Mouse (Mus musculus) kidney, postnatal 4 days (tissue): ENCODE results near the gene Lrrc4c.

Experiments
- DNase-seq, 2 experiments: peaks; one replicate each; pipeline ENCODE4 v3.0.0; 2021; ENCODE audit warnings: mixed read lengths in 2 of 2

Lrrc4c gene

DNA sequence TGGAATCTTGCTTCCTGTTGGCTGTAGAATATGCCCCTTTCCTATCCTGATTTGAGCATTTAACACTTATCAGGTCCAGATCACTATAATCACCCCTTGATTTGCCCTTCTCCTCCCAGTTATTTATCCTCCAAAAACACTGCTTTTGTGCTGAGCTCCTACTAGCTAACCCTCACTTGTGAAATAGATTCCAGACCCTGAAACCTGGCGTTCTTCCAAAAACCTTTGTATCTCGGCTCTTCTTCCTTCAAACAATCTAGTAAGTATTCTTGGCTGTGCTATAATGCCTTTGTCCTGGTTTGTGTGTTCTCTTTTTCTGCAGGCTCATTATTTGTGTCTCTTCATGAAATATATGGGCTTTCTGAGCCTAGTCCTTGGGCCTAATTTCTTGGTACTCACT, 1167.6 kb downstream of the Lrrc4c start:
- no peak for DNase-seq

DNA sequence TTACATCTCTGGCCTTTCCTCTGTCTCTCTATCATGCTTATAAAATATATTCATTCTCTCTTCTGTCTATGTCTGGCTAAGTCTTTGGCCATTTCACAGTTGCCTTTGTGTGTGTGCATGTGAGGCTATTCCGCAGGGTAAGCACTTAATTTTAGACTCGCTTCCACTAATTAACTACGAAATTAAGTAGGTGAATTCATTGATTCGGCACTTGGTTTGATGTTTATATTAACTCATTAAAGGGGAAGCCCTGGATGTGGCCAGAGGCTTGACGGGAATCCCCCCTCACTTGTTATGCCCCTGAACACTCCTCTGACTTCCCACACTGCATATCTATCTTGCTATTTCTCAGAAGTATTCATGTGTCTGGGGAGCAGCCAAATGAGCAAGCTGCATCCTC, 1169.6 kb downstream of the Lrrc4c start:
- DNase-seq: no peak

DNA sequence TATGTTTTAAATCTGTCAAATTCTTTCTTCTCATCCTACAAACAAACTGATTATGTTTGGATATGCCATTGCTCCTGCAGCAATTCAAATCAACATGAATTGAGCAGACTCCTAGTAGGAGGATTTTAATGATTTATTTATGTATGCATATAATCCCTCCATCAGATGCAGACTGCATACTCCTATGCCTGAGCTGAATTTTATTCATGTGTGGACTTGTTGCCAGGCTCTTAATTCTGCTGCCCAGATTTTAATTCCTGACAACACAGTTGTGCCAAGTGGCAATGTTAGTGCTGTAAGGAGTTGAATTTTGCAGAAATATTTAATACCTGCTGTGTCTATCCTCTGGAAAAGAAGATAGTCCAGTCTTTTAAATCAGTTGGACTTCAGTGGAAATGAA, 1179.1 kb downstream of the Lrrc4c start:
- no peak for DNase-seq

DNA sequence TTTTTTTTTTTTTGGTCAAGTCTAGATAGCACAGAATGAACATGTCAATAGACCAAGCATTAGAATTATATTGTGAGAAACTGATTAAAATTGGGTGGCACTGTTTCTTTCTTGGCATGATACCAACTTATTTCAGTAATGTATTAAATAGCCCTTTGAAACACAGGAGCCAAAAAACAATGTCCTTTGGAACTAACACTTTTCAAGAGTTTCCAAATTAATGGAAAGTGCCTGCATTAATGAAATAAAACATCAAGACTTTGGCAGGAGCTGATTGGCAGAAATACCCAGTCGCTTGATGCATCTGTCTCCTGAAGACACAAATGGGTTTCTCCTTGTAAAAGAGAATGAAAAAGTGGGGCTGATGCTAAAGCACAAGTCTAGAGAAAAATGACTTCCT, 1184.5 kb downstream of the Lrrc4c start:
- no peak for DNase-seq

DNA sequence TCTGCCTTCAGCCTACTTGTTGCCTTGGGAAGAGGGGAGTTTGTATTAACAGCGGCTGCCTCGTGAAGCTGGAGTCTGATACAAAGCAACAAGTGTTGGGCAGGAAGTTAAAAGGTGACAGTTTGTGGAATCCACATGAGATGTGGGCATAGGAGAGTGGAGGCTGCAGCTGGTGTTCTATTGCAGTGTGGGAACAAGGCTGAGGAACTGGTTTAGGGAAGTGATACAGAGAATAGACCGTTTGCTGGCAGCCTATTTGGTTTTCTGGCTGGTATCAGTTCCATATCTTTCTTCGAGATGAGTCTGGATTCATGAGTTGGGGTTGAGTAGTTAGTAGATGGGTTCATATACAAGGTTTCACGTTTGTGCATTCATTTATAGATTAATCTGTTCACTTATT, 1186.9 kb downstream of the Lrrc4c start:
- no peak for DNase-seq

DNA sequence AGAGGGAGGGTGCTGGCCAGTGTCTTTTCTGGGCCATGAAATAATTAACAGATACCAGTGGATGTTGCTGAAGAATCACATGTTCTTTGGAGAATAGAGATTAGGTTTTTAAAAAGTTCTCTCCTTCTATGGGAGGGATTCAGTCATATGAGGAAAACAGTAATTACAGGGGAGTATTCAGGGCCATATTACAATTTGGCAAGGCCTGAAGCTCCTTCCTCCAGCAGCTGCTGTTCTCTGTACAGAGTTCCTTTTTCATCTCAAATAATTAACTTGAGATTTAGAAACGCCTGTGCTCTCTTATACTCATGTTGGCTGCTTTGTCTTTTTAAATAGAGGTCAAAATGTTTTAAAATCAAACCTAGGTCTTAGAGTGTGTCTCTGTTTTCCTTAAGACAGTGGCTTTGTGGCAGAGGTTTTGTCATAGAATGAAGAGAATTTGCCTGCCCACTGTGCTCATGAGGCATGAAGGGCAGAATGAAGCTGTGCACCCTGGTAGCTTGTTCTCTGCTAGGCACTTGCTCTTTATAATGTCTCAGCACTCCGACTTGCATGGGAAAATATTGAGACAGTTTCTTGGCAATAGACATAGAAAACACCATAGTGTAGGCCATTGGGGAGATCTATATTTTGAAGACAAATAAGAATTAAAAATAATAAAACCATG, 1206.4 kb downstream of the Lrrc4c start:
- no peak for DNase-seq

DNA sequence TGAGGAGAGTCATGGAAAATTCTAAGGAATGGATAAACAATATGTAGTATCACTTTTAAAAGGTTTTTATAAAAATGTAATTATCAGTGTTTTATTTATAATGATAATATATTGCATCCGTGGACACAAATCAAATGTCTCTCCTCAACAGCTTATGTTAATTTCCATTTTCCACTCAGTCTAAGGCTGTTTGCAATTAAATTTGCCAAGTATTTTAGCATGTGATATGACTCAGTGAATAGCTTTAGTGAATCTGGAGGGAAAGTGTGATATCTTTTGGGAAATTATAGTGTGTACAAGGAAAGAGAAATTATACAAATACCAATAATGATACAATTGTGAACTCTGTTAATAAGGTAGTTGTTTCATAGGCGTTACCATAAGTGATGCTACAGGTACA, 1207.1 kb downstream of the Lrrc4c start:
- no peak for DNase-seq

DNA sequence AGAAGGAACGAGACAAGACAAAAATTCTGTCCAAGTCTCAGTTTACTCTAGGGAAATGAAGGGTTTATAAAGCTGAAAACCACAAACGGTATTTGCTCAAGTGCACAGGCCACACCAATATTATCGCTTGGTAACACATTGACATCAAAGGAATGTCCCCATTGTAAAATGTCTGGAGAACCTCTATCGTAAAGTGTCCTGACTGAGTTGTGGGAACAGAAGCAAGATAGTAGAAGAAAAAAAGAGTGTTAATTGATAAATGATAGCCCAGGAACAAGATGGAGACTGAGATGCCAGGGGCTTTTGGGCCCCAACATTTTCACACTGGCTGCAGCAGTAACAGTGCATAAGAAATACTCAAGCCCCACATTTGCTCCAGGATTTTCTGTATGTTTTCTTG, 1212.7 kb downstream of the Lrrc4c start:
- DNase-seq: no peak

DNA sequence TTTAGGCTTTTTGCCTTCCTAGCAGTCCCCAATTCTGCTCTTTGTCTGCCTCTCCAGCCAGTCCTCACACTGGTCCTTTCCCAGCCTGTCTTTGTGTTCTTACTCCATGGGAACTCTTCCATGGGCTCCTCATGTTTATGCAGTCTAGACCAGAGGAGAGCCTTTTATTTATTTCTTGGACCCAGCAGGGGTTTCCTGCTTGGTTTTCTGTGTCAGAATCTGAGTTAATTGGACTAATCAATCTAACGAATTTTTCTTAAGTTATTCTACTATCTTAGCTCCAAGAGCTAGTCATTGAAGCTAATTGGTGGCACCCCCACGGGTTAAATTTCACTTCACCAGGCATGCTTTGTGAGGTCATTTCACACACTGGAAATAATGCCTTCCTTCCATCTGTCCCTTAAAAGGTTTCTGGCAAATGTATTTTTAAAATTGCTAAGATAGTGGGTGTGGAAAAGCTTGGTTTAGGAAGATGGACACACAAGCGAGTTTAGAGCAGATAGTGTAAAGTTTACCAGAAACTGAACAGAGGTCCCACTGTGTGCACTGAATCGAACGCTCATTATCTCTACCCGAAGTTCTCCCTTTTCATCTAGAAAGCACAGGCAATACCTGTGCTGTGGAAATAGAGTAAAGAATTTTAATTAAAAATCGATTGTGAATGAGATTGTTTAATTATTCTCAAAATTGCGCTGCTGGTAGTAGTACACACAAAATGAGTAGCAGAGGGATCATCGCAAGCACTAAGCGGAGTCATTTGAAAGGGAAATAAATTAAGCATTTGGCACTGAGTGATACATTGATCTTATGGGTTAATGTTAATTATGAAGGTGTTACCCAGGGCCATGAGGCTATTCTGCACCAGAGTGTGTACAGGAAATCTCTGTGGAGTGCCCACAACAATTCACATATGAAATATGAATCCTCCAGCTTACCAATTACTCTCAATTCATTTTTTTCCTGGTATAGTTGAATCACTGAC, 1226.0 kb downstream of the Lrrc4c start:
- no peak for DNase-seq

DNA sequence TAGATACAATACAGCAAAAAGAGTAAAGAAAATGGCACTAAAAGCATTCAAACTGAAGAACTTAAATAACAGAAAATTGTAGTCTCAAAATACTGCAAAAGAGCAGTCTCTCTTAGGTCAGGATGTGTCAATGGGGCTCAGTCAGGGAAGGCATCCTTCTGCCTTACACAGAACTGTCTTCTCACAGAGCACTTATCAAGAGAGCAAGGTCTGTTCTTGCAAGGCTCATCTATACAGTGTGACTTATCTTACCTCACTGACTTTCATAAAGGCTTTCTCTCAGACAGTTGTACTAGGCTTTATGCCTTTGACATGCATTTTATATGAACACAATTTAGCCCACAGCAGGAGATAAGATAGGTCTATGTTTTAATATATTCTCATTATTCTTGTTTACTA, 1226.7 kb downstream of the Lrrc4c start:
- no peak for DNase-seq

DNA sequence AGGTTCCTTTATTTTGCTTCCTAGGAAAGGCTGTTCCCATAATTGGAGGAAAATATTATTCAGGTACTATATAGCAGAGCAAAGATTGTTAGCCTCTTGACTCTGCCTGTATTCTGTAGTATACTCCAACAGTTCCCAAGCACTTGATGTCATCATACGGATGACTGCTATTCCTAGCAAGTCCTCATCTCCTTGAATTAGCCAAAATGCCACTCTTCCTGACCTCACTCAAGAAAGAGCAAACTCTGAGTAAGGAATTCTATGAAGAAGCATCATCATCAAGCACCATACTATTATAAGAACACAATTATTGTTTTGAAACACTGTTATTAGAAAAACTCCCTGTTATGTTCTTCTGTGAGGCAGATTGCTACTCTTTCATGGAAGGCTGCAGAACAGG, 1228.0 kb downstream of the Lrrc4c start:
- DNase-seq: no peak

DNA sequence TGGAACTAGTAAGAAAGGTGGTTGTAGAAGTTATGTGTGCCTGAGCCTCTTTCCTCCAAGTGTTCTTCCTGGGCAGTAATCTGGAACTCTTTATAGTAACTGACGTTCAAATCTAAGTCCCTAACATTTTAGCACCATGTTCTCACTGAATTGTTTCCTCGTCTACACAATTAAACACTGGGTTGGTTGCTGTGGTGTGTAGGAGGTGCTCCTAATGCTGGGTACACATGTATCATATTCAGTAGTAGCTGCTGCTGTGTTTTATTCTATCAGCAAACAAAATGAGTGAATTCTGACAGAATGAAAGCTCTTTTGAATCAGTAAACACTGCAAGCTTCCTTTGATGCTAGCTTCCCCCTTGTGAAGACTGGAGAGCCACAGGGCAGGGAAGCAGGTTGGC, 1246.5 kb downstream of the Lrrc4c start:
- DNase-seq: no peak

DNA sequence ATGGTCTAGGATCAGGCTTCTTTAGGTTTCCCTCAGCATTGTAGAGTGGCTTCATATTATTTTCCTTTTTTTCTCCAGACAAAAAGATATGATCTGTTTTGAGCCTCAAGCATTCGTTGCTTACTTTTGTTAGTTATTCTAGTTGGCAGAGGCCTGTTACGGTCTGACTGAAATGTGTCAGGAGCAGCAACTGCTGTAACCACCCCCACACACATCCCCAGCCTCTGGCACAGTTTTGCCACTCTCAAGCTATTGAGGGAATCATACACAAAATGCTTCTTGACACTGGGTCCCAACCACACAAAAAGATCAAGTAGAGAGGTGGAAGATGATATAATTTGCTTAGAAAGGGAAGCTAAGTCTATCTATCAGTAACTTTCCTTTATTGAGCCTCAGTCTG, 1251.0 kb downstream of the Lrrc4c start:
- no peak for DNase-seq

DNA sequence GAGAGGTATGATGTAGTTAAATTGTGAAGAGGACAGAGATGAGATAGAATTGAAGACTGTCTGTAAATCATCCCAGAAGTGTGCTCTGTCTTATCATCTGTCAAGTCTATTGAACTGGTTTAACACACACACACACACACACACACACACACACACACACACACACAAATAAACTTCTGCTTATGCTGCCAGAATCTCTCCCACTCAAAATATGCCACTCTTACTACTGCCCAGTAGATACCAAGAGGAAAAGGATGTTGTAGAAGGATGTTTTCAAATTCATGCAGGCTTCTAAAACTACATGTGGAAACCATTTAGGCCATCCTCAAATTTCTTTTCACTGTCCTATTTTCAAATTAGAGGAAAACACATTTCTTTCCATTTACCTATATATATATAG, 1257.0 kb downstream of the Lrrc4c start:
- DNase-seq: no peak

DNA sequence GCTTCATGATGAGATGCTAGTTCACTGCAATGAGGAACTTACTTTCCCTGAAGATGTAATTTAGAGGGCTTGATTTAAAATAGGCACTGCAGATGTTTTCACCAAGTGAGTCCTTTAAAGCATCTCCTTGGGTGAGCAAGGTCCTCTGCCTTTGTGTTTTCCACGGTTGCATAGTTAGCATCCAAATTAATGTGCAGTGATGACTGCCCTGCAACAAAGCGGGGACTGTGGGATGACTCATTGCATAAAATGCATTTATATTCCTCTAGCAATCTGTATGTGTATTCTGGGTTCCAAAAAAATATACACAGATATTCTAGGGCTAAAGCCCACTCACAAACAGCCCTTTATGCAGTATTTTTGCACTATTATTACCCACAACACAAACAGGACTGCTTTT, 1263.2 kb downstream of the Lrrc4c start:
- DNase-seq: no peak

DNA sequence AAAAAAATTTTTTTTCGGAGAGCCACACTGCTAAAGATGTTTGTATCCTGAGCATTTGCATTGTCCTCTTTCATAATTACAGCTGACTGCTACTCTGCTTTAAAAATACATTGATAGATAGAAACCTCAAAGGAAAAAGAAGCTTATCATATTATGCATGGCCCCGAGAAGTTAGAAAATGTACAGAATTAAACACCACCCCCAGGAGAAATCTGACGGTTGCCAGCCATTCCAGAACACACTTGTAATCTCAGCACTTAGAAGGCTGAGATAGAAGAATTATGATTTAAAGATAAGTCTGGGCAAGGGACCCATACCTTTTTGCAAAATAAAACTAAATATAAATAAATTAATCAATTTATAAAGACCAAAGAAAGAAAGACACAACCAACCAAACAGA, 1268.4 kb downstream of the Lrrc4c start:
- no peak for DNase-seq

DNA sequence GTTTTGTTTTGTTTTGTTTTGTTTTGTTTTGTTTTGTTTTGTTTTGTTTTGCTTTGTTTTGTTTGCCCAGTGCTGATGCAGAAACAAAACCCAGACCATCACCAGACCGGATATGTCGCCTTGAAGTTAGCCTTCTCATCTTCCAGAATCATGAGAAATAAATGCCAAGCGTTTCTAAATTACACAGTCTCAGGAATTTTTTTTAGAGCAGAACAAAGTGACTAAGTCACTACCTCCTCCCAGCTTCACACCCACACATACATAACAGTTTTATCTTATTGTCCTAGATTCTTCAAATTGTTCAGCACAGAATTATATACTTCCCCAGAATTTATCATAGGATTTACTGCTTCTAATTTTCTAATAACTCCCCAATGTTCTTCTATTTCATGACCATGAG, 1272.6 kb downstream of the Lrrc4c start:
- no peak for DNase-seq

DNA sequence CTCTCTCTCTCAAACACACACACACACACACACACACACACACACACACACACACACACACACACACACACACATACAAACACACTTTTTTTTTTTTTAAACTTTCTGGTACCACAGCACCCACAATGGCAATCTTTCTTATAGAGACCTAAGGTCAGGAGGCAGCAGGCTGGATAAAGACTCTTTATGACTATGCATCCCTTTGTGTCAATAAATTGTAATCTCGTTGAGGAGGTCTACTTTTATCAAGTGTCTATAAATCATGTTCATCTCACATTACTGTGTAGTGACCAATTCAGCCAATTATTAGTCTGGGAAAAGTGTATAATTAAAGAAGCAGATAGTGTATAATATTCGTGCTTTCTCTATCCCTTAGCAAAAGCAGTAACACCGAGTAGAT, 1286.2 kb downstream of the Lrrc4c start:
- DNase-seq: no peak

DNA sequence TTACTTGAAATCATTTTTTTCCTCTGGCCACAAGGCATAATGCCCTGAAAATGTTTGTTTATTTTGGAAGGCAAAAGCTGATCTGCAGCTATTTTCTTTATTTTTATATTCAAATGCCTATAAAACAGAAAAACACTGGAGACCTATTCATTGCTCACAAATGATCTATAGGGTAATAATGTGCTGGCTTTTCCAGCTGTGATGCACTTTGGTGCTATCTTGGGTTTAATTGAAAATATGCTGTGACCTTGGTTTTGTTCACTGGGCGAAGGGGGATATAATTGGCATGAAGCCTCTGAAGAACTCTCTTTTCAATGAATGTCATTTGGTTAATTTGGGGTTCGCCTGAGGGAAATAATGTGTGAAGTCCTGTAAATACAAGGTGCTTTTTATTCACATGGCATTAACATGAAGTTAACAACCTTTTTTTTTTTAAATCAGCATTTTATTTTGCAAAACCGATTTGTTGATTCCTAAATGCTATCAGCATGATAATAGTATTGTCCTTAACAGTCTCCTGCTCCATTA, 1286.8 kb downstream of the Lrrc4c start:
- no peak for DNase-seq

DNA sequence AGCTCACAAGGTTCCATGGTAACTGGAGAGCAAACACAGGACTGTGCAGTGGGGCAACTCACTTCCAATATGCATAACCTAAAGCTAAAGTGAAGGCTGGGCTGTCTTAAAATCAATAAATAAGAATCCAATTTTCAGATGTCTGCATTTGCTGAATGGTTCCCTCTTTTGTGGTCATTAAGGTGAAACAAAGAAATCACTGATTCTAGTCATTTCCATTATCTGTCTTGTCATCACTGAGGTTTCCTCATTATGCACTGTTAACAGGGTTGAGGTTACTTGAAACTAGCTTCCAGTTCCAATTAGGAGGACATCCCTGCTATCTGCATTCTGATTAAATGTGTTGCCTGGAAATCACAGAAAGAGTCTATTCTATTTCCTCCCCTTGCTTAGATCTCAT, 1291.5 kb downstream of the Lrrc4c start:
- no peak for DNase-seq

DNA sequence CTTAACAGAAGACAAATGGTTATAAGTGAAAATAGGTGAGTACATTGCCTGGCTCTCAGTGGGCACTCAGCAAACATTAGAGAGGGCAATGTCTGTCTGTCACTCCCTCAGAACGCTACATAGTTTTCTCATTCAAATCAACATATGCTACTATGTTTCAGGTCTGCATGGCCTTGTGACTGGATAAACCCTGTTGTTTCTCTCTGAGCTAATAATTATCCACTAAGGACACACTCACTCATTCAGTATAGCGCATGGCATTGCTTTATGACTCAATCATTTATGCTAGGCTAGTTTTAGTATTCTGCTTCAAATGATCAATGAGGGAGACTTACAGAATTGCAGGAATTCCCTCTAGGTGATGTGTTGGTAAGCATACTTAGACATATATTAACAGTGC, 1292.6 kb downstream of the Lrrc4c start:
- no peak for DNase-seq

DNA sequence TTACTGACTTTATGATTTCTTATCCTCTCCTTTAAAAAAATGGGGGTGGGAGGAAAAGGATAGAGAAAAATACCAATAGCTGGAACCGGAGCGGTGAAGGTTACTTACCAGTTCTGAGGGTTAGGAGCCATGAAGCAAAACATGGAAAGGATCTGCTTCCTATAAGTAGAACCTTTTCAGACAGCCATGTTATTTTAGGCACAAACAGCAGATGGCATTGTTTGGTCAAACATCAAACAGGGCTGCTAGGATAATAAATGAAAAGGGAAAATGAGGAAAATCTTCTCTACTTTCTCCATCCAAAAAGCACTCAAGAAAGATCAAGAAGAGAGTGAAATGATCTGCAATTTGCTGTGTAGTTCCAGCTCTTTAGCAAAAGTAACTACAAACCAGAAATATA, 1296.8 kb downstream of the Lrrc4c start:
- no peak for DNase-seq

DNA sequence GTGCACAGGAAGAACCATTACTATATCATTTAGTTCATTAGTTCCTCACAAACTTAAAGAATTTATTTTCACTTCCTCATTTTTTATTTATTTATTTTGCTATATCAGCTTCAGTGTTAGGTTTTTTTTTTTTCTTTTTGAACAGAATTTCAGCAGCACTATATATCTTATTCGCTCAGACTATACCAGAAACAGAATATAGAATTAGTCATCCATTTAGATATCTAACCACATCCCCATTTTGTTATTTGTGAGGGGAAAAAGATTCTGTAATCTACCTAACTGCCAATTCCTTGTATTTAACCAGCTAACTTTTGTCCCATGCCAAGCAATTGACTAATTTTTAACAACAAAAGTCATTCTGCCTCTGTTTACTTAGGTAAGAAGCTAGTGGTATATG, 1300.6 kb downstream of the Lrrc4c start:
- DNase-seq: no peak

DNA sequence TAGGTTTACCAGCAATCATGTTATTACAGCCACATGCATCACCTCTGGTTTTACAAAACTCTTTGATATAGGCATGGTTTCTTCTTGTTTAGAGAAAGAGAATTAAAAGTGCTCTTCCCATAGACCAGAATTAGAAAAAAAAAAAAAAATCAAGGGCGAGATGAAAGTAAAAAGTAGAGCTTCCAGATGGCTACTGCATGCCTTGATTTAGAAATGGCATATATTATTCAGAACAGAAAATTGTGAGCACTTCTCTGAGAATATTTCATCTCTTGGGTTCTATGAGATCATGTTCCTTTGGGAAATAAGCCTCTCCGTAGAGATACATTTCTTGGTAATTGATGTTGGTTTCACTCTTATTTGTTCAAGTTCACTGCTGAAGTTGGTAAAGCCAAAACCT, 1322.0 kb downstream of the Lrrc4c start:
- DNase-seq: no peak
